Mouse (Mus musculus) heart, postnatal 10 days (tissue): ENCODE data around the gene Tbx3. TPM values are rescaled to one million over a fixed set of nuclear protein-coding genes. Genes with fewer than 3 reads are reported as not detected.

Source experiments
- DNase-seq, 2 experiments: peaks; one replicate each; pipeline ENCODE4 v3.0.0; 2021
- intact Hi-C: fragments of 180-260 bp; cut with DNase I; formaldehyde crosslinking; loops from one replicate; pipeline ENCODE4 v1.15.1; 2025
- total RNA-seq, 2 experiments: library from RNA; stranded (reverse); gene quantifications; 2 replicates each; pipeline ENCODE4 v1.2.3; 2021

The Tbx3 gene
- total RNA-seq, 2 experiments from 2014 or later: 18.8 to 20.4 TPM

DNA sequence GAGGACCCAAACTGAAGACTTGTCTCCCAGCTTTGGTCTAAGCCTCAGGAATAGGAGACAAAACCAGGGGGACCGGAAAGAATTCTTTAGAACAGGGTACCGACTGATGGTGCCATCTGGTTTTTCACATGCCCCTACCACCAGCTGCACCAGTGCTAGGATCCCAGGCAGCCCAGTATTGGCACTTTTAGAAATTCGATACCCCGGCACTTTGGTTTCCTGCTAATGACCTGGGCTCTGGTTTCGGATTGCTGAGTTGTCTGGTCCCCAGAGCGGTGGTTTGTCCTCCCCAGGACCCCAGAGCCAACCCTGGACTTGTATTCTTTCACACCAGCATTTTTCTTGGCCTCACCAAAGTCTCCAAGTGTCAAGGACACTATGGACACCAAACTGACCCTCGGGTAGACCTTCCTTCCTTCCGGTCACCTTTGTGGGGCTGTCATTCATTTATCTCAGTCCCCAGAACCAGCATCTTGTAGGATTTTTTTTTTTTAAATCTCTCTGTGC, 18.5 kb downstream of the Tbx3 start:
- intact Hi-C loops: no loop called here
- no peak for DNase-seq

DNA sequence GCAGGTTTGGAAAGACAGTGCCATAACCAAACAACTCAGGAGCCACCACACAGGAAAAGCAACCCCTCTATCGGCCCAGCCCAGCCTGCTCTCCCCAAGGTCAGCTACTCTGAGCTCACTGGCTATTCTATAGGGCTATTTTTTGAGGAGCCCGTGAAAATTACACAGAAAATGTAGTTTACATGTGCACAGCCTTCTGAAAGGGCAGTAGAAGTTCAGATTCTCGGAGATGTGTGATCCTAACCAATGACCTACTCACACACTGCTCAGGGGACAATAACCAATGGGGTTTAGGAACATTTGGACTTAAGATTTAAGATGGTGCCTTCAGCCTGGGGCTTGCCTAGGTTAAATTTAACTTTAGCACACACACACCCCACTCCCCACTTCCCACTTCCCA, 19.0 kb downstream of the Tbx3 start:
- intact Hi-C loops: no loop called here
- DNase-seq: no peak

- DNase-seq: peak; percentile 75 to 85
- intact Hi-C loops: loop anchor here (1.0 kb wide), 3 partner anchors 814 to 917 kb away; no protein-coding TSS in a partner anchor
These were observed 20.6 kb downstream of the Tbx3 start for GRCm38 (mm10) chr5:119691075-119691474.

- intact Hi-C loops: no loop called here
- no peak for DNase-seq
These were observed 22.0 kb downstream of the Tbx3 start for GRCm38 (mm10) chr5:119692425-119692824.

DNA sequence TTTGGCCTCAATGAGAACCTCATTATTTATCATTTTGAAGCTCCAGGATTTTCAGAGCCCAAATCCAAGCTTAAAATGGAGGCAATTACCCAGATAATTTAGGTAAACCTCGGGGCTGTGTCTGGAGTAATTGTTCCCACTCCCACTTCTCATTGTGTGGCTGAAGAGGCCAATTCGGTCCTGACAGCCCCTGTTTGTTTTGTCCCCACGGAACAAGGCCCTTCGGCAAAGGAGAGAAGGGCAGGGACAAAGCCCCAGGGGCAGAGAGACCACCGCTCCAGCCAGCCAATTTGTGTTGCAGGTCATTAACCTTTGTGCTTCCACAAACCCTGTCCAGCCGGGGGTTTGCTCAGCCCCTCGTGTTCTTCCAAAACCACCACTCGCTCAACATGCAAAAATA, 24.4 kb downstream of the Tbx3 start:
- intact Hi-C loops: no loop called here
- DNase-seq: no peak

GRCm38 (mm10) chr5:119703031-119703430, 32.6 kb downstream of the Tbx3 start:
- intact Hi-C loops: no loop called here
- DNase-seq: no peak

DNA sequence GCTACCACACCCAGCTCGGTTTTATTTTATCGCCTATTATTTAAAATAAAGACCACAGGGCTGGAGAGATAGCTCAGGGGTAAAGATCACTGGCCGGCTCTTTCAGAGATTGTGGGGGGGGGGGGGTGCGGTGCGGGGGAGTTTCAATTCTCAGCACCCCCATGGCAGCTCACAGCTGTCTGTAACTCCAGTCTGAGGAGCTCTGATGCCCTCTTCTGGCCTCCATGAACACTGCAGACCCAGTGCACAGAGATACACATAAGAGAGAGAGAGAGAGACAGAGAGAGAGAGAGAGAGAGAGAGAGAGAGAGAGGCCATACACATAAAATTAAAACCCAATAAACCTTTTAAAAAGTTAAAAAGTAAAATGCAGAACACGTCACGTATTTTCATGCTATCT, 34.4 kb downstream of the Tbx3 start:
- intact Hi-C loops: no loop called here
- no peak for DNase-seq

DNA sequence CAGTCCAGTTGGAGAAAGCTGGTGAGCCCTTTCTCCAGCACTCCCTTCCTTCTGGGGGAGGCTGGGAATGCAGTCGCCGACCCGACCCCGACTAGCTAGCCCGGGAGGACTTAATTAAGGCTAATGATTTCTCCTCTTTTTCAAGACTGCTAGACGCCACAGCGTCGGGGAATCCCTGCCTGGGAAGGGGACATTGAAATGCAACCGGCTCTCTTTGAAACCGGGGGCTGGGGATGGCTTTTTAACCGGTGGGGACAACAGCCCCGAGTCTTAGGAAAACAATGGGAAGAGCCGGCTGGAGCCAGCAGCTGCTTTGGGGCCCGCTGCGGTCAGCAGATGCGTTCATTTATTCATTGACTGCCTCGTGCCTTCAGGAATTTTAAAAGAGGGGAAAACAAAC, 36.0 kb downstream of the Tbx3 start:
- DNase-seq: no peak
- intact Hi-C loops: no loop called here

DNA sequence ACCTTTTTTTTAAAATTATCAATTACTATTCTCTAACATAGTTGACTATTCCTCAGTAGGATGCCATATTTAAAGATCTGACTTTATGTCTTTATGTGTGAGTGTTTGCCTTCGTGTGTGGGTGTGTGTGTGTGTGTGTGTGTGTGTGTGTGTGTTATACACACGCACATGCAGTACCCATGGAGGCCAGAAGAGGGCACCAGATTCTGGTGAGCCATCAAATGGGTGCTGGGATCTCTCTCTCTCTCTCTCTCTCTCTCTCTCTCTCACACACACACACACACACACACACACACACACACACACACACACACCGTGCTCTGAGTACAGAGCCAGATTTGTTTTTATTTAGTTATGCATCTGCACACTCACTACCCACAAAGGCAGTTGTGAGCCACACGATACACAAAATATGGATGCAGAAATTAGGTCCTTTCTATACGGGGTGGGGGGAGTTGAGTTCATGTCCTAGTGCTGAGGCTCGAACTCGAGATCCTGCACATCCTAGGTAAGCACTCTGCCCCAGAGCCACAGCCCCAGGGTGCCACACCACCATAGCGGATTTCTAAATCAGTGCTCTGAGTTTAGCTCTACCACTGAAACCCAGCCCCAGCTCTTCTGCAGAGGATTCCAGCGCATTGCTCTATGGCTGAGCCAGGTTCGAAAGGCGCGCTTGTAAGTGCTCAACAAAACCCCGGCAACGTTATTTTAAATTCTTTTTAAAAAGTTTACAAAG, 38.5 kb downstream of the Tbx3 start:
- DNase-seq: no peak
- intact Hi-C loops: no loop called here

DNA sequence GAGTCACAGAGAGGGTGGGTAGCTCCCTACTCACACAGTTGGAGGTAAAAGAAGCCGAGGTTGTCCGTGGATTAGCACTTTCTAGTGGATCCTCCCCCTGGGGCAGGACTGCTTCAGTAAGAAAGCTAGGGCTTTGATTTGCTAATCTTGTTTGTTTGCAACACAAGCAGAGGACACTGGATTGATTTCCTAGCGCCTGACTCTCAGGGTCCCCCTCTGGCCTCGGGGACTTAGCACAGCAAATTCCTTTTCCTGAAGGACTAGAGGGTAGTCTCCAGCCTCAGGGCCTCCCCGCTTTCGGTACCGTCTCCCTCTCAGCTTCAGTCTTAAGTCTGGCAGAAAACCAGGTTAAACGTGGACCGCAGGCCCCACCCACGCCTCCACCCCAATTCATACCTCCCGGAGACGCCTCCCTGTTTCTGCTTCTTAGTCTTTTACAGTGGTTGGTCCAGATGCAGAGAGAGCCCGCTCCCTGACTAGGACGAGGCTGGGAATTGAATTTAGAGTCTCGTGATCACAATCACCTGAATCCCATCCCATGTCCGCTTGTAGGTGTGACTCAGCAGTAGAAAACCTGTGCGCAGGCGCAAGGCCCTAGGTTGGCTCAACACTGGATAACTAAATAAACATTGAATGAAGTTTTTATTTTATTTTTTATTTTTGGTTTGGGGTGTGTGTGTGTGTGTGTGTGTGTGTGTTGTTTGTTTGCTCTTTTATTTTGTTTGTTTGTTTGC, 39.5 kb downstream of the Tbx3 start:
- intact Hi-C loops: no loop called here

GRCm38 (mm10) chr5:119710756-119711155, 40.3 kb downstream of the Tbx3 start:
- no peak for DNase-seq
- intact Hi-C loops: no loop called here

More for the DNA sequence above, 39.5 kb downstream of the Tbx3 start:
- no peak for DNase-seq

DNA sequence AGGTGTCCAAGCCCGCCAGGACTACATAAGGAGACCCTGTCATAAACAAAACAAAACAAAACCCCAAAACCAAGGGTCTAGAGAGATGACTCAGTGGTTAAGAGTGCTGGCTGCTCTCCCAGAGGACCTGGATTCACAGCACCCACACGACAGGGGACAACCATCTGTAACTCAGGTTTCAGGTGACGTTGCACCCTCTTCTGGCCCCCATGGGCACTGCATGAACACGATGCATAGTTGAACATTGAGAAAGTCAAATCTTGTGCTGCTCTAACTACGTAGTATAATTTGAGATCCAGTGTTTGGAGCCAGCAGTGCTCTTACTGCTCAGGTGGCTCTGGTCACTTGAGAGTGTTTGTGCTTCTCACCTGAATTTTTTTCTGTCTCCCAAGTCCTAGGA, 41.2 kb downstream of the Tbx3 start:
- intact Hi-C loops: loop anchor here (2.0 kb wide), 1 partner anchor 931 kb away; no protein-coding TSS in a partner anchor
- no peak for DNase-seq

- peak; percentile 83 to 88 for DNase-seq
- intact Hi-C loops: loop anchor here (1.0 to 2.0 kb wide), 2 partner anchors 932 to 938 kb away; no protein-coding TSS in a partner anchor
These were observed 42.3 kb downstream of the Tbx3 start for GRCm38 (mm10) chr5:119712679-119713246.

- intact Hi-C loops: no loop called here
- no peak for DNase-seq
These were observed 50.2 kb downstream of the Tbx3 start for GRCm38 (mm10) chr5:119720471-119721265.

- intact Hi-C loops: no loop called here
- no peak for DNase-seq
These were observed 62.5 kb downstream of the Tbx3 start for GRCm38 (mm10) chr5:119732978-119733377.

Other genes with a start within 250 kb of the Tbx3 start
- gene Tbx5, start 162.0 kb downstream of the Tbx3 start, total RNA-seq: 10 to 100 TPM; 28.0 to 32.2 TPM